Mouse (Mus musculus) ZHBTc4 (cell line): ENCODE measurements around the gene Kdm5b.

Experiments
- DNase-seq: peaks from one replicate; pipeline ENCODE4 v3.0.0-alpha.2; 2011; ENCODE audit warnings: low read depth, low spot score

Kdm5b gene

GRCm38 (mm10) chr1:134549632-134550132 lies 10.3 kb upstream of the Kdm5b start, which contains the start of gene Mgat4e:
TSS of gene Mgat4e (minus strand) at chr1:134549682.
- DNase-seq: peak; percentile 50

- no peak for DNase-seq
Measured at GRCm38 (mm10) chr1:134551869-134552268, 8.1 kb upstream of the Kdm5b start.

DNA sequence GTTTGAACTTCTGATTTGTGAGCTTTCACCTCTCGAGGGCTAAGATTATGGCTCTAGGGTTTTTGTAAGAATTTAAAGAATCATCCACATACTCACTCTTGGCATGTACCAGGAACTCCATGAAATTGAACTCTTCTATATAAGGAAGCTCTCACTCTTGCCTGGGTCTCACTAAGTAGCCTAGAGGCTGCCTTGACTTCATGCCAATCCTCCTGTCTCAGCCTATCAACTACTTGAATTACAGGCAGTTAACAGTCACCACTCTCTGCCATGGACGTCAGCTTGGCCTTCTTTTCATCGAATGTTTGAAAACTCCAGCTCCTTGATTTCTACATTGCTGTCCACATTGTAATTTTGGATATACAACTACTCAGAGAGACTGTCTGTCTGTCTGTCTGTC lies 7.6 kb upstream of the Kdm5b start:
- no peak for DNase-seq

- DNase-seq: peak; percentile 70
Measured at GRCm38 (mm10) chr1:134555240-134555870, 4.6 kb upstream of the Kdm5b start.

- DNase-seq: peak; percentile 69
Measured at GRCm38 (mm10) chr1:134555871-134556670, 3.9 kb upstream of the Kdm5b start.

GRCm38 (mm10) chr1:134556671-134557218 lies 3.2 kb upstream of the Kdm5b start:
- peak; percentile 99 for DNase-seq

GRCm38 (mm10) chr1:134558511-134558910 lies 1.5 kb upstream of the Kdm5b start:
- no peak for DNase-seq

GRCm38 (mm10) chr1:134559226-134559625 lies 745 bp upstream of the Kdm5b start:
- DNase-seq: no peak

DNA sequence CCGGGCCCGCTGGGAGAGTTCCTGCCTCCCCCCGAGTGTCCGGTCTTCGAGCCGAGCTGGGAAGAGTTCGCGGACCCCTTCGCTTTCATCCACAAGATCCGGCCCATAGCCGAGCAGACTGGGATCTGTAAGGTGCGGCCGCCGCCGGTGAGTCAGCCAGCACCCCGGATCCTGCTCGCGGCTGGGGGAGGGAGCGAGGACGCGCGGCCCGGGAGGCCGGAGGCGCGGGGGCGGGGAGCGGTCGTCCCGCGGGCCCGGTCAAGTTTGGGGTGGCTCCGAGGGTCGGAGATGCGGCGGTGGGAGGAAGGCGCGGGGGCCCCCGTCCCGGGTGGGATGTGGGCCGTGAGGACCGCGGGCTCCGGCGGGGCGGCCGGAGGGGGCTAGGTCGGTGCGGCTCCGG lies 425 bp downstream of the Kdm5b start:
- no peak for DNase-seq

DNA sequence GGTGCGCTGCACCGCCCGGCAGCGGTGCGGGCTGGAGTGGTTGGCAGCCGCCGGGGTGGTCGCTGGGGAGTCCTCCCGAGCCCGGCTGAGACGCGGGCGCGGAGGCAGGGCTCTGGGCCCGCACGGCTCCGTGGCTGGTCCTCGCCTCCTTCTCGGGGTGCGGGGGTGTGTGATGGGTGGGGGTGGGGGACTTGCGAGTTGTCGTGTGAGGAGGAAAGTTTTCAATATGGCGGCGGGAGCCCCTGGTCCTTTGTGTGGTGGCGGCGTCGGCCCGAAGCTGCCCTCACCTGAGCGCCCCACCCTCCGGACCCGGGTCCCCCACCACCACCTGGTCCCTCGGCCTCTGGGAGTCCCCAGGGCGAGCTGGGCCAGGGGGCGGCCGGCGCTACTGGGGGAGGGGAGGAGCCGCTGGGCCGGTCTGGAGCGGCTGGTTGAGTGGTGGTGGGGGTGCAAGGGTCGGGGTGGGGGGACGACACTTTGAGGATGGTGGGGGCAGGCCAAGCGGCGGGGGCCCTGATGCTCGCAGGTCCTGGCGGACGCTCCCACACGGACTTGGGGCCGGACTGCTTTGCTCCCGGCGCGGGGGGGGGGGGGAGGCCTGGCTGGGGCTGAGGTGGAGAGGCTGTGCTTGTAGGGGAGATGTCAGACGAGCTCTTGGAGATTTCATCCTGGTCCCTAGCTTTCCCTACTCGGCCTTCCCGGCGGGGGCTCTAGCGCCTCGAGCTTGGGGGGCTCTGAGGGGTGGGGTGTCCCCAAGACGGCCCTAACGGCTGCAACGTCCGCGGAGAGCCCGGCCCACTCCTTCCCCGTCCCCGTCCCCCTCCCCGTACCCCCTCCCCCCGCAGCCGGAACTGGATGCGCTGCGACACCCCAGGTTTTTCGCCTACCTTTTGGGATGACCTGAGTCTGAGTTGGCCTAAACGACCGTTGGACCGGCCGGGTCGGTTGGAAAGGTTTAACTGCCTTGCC lies 1.1 kb downstream of the Kdm5b start:
- peak; percentile 56 for DNase-seq

- no peak for DNase-seq
Measured at GRCm38 (mm10) chr1:134561770-134562143, 1.8 kb downstream of the Kdm5b start.

GRCm38 (mm10) chr1:134562457-134562856 lies 2.5 kb downstream of the Kdm5b start:
- no peak for DNase-seq

DNA sequence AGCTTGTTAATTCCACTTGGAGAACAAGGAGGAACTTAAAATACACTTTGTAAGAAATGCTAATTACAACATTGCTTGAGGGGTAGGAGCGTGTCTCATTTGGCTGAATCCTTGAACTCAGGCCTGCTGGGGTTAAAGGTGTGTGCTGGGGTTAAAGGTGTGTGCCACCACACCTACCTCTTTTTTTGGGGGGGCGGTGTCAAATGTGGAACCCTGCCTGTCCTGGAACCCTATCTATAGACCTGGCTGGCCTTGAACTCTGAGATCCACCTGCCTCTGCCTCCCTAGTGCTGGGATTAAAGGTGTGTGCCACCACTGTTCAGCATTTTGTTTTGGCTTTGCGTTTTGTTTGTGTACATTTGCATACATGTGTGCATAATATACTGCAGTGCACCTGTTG lies 3.8 kb downstream of the Kdm5b start:
- no peak for DNase-seq

- no peak for DNase-seq
Measured at GRCm38 (mm10) chr1:134567511-134567910, 7.5 kb downstream of the Kdm5b start.

DNA sequence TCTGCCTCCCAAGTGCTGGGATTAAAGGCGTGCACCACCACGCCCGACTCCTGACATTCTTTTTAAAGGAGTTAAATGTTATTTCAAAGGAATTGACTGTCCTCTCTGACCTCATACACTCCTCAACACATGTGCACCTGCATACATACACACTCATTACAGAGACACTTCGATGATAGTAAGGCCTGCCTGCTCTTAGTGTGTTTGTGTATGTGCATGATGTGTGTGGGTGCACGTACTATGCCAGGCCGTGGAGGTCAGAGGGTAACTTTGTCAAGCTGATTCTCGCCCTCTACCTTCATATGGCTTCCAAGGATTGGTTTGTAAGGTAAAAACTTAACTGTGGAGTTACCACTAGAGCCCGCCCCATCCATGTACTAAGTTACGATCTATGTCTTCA lies 10.2 kb downstream of the Kdm5b start:
- DNase-seq: peak; percentile 77

GRCm38 (mm10) chr1:134570631-134571030 lies 10.7 kb downstream of the Kdm5b start:
- DNase-seq: peak; percentile 92

DNA sequence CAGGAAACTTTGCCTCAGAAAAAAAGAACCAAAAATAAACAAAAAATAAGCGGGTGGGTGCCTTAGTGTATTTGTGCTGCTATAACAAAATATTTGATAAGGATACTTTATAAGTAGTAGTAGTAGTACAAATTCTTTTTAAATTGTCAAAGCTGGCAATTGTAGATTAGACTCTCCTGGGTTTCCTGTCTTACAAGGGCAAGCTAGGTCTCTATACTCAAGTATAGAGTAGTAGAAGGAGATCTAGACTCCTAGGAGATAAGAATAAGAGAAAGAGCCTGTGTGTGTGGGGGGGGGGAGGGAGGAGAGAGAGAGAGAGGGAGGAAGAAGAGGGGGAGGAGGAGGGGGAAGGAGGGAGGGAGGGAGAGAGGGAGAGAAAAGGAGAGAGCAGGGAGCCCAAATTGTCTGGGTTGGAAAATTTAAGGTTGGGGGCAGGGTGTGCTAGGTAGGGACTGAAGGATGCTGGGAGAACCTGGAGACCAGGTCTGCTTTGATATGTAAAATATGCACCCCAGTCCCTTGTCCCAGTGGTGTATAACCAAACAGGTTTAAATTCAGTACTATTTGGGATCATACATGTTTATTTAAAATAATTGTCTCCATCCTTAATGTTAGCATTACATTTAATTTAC lies 13.4 kb downstream of the Kdm5b start:
- DNase-seq: no peak

DNA sequence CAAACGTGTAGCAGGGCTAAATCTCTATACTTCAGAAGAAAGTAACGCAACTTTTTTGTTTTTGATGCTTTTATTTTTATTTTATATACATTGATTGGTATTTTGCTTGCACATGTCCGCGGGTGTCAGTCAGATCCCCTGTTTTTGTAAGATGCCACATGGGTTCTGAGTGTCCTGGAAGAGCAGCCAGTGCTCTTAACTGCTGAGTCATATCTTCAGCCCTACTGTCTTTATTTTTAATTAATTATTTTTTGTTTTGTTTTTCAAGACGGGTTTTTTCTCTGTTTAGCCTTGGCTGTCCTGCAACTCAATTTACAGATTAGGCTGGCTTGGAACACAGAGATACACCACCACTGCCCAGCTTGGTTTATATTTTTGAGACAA lies 14.0 kb downstream of the Kdm5b start:
- no peak for DNase-seq

DNA sequence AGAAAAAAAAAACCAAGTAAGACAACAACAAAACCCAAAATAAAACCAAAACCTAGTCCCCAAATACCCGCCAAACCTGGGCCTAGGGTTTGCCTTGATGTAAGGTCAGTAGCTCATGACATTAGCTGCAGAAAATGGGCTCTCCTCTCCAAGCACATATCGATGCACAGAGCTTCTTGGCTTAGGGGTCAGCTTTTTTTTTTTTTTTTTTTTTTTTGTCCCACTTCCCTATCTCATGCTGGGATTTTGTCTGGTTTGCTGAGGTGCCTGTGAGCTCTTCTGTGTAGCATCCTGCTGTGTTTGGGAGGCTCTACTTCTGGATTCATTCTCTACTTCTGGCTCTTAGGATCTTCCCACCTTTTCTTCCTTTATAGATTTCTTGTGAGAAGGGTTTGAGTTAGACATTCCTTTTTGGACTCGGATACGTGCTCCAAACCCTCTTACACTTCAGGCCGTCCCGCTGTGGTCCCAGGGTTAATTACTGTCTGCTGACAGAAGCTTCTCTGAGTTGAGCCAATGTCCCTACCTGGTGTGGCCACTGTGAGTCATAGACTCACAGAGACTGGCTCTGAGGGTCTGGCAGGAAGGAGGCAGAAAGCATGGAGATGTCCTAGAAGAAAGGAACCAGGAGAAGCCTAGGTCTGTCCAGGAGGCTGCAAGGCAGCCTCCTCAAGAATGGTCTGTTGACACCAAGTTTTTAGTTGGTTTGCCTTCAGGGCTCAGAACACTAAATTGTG lies 17.6 kb downstream of the Kdm5b start:
- DNase-seq: no peak

- no peak for DNase-seq
Measured at GRCm38 (mm10) chr1:134580796-134581195, 20.8 kb downstream of the Kdm5b start.
